10 mouse cellular contexts compared by ENCODE assay signal in genomic region chr8:118237150-118237620, GRCm38 (mm10). TPM values are rescaled to one million over a fixed set of nuclear protein-coding genes. Genes with fewer than 3 reads are reported as not detected.
DNase-seq lines count a peak whose midpoint lies in the region.
"Had no signal": no experiment of that assay in that cellular context is flagged by ENCODE, and none has a peak within 500 bp of the region (broad histone marks: within the 10 kb centered on the region; RNA-seq: fewer than 3 reads in every experiment).

No protein-coding gene starts in this region.

- DNase-seq in cerebellum, postnatal 36 days: peak; percentile 5 to 11
- no peak for DNase-seq in cerebellum, adult 11 months
- DNase-seq in 3134 (ENCODE audit: extremely low read depth, insufficient read length, low spot score): peak; percentile 25
- DNase-seq in embryo, embryonic 11 days: peak; percentile 40
- peak; percentile 38 to 48 for DNase-seq in layer of hippocampus, adult 8-10 months (ENCODE audit: low spot score in 2 of 2)
- DNase-seq in right cerebral cortex, postnatal 25 days: peak; percentile 54
- no peak for DNase-seq in kidney, postnatal 25 days
- no peak for DNase-seq in spleen, adult 12 weeks (ENCODE audit: low spot score)

RNA-seq across cellular contexts. Expression of gene Cdh13, which starts 46.3 kb away (rescaled TPM):
- total RNA-seq in layer of hippocampus, adult 8-10 months (2022): 10 to 100 TPM; 41.4 to 48.1 (median 44.1) TPM
- total RNA-seq: CH12.LX; common myeloid progenitor, adult 5-6 weeks had no signal

Comparison
In these comparisons a context has a peak if more than half of its experiments do, and no peak if none do; other contexts are left out.
1. DNase-seq: peak in cerebellum, postnatal 36 days (2 of 2), 3134 (single experiment), embryo, embryonic 11 days (single experiment), layer of hippocampus, adult 8-10 months (2 of 2) and right cerebral cortex, postnatal 25 days (single experiment); none in cerebellum, adult 11 months (single experiment), kidney, postnatal 25 days (0 of 2) and spleen, adult 12 weeks (single experiment).